In genomic region chr3:103102454-103103390, GRCm38 (mm10) we compare ENCODE assay signal across 8 mouse cellular contexts. TPM values are rescaled to one million over a fixed set of nuclear protein-coding genes. Genes with fewer than 3 reads are reported as not detected.
A peak's percentile ranks its signal among the peaks of the same experiment; 100 is the strongest.
DNase-seq lines count a peak whose midpoint lies in the region; ATAC-seq and TF ChIP-seq lines count a peak whose summit lies in the region.

Gene Dennd2c, plus strand, starts transcription at chr3:103102604.

- H3K36me3 ChIP-seq in embryonic facial prominence, embryonic 11.5 days (replicated peaks; ENCODE audit: control insufficient read depth, insufficient read depth, low read depth, low read length), result no peaks in the 10 kb centered on the region
- no peaks in the 10 kb centered on the region for H3K36me3 ChIP-seq in intestine, postnatal 0 days (ENCODE audit: control insufficient read depth, insufficient read depth)
- H3K36me3 ChIP-seq in midbrain, embryonic 10.5 days, result no peaks in the 10 kb centered on the region

- peak; percentile 93 for ATAC-seq in embryonic facial prominence, embryonic 11.5 days (replicated peaks; ENCODE audit: insufficient number of reproducible peaks, low FRiP score, low TSS enrichment, low read depth)
- ATAC-seq in granulocyte monocyte progenitor cell, adult 5-6 weeks (replicated peaks; ENCODE audit: poor library complexity, severe bottlenecking), result peak; percentile 97
- peak; percentile 98 for ATAC-seq in intestine, postnatal 0 days

- peak within 1 kb of the TSS; percentile 92 for H3K4me2 ChIP-seq in embryonic facial prominence, embryonic 11.5 days (ENCODE audit: low read depth, low read length)
- peak within 1 kb of the TSS; percentile 91 for H3K4me2 ChIP-seq in intestine, postnatal 0 days (replicated peaks; ENCODE audit: low read depth)

- peak within 1 kb of the TSS; percentile 65 for H3K9ac ChIP-seq in embryonic facial prominence, embryonic 11.5 days (replicated peaks; ENCODE audit: low read length)
- peak within 1 kb of the TSS; percentile 50 for H3K9ac ChIP-seq in intestine, postnatal 0 days (ENCODE audit: low read depth, low read length)

- H3K27ac ChIP-seq in embryonic facial prominence, embryonic 11.5 days (replicated peaks; ENCODE audit: low read depth, low read length), result 0 out of 2 replicates have a peak within 1 kb of the TSS, but pooled peaks have one; percentile 5
- H3K27ac ChIP-seq in intestine, postnatal 0 days (ENCODE audit: low read depth, low read length), result 0 out of 2 replicates have a peak within 1 kb of the TSS, but pooled peaks have one; percentile 2
- H3K27ac ChIP-seq in midbrain, embryonic 10.5 days (replicated peaks), result peak within 1 kb of the TSS; percentile 75

- intact Hi-C loops in left cerebral cortex, postnatal 36 days (cut with DNase I), result loop anchor here (2.0 to 5.0 kb wide), 2 partner anchors 40 to 66 kb away; no protein-coding TSS in a partner anchor

- H3K9me3 ChIP-seq in embryonic facial prominence, embryonic 11.5 days (replicated peaks; ENCODE audit: control insufficient read depth, low read length), result no peaks in the 10 kb centered on the region
- H3K9me3 ChIP-seq in intestine, postnatal 0 days (ENCODE audit: control insufficient read depth), result no peaks in the 10 kb centered on the region
- no peaks in the 10 kb centered on the region for H3K9me3 ChIP-seq in midbrain, embryonic 10.5 days (replicated peaks)

- peak within 1 kb of the TSS; percentile 58 for H3K4me3 ChIP-seq in embryonic facial prominence, embryonic 11.5 days (ENCODE audit: low read depth, low read length)
- peak within 1 kb of the TSS; percentile 55 for H3K4me3 ChIP-seq in intestine, postnatal 0 days (ENCODE audit: low read depth, low read length)
- peak within 1 kb of the TSS; percentile 68 for H3K4me3 ChIP-seq in midbrain, embryonic 10.5 days

- WGBS in embryonic facial prominence, embryonic 11.5 days, result 1% methylated on average over 70 of the region's 72 CpGs
- WGBS in intestine, postnatal 0 days, result under 1% methylated on average over 72 of the region's 72 CpGs
- WGBS in midbrain, embryonic 10.5 days, result 2% methylated on average over 72 of the region's 72 CpGs

- no peaks in the 10 kb centered on the region; the same call in 1 of the 2 replicates for H3K4me1 ChIP-seq in embryonic facial prominence, embryonic 11.5 days (ENCODE audit: control insufficient read depth, insufficient read depth, low read length)
- H3K4me1 ChIP-seq in intestine, postnatal 0 days (replicated peaks; ENCODE audit: control insufficient read depth, insufficient read depth, low read length), result 0 out of 2 replicates have a peak, but pooled peaks cover 4% of the 10 kb centered on the region
- H3K4me1 ChIP-seq in midbrain, embryonic 10.5 days, result peaks cover 17% of the 10 kb centered on the region

- no peaks in the 10 kb centered on the region for H3K27me3 ChIP-seq in embryonic facial prominence, embryonic 11.5 days (ENCODE audit: control insufficient read depth, insufficient read depth, low read length)
- H3K27me3 ChIP-seq in intestine, postnatal 0 days (replicated peaks; ENCODE audit: control insufficient read depth, insufficient read depth, low read length), result no peaks in the 10 kb centered on the region
- H3K27me3 ChIP-seq in midbrain, embryonic 10.5 days (ENCODE audit: low read depth, poor library complexity, severe bottlenecking), result peaks cover 57% of the 10 kb centered on the region

- peak; percentile 21; the same call in 1 of the 2 replicates for TF ChIP-seq CTCF in intestine, postnatal 0 days (IDR thresholded peaks at IDR 0.05; ENCODE audit: low read depth)

- peak; percentile 97 for DNase-seq in adrenal gland, postnatal 14 days
- DNase-seq in embryonic facial prominence, embryonic 11.5 days (ENCODE audit: low spot score), result peak; percentile 93
- peak; percentile 58 to 68 for DNase-seq in left cerebral cortex, postnatal 36 days (ENCODE audit: low spot score in 2 of 2)
- peak; percentile 89 for DNase-seq in midbrain, embryonic 10.5 days (ENCODE audit: low spot score)
- peak; percentile 35 to 51 for DNase-seq in right cerebral cortex, postnatal 36 days (ENCODE audit: low spot score in 2 of 2)
- peak; percentile 94 for DNase-seq in yolk sac, embryonic 10.5 days (ENCODE audit: low spot score)

RNA-seq across cellular contexts. Expression of gene Dennd2c, which starts in this region (rescaled TPM):
- 2.0 and 3.0 TPM in 2 replicates for total RNA-seq in adrenal gland, postnatal 14 days (2021)
- polyA plus RNA-seq in embryonic facial prominence, embryonic 11.5 days (2014; fragmentation: Nextera tagmentation; extraction: Ambion mirVana), result 3.6 and 4.8 TPM in 2 replicates
- 0.94 and 4.1 TPM in 2 replicates for total RNA-seq in granulocyte monocyte progenitor cell, adult 5-6 weeks (2014; fragmentation: Nextera tagmentation)
- 0.82 and 1.5 TPM in 2 replicates for total RNA-seq in granulocyte monocyte progenitor cell, adult 5-6 weeks (2017)
- polyA plus RNA-seq in intestine, postnatal 0 days (2015; fragmentation: Nextera tagmentation; extraction: Ambion mirVana), result 0.95 and 0.96 TPM in 2 replicates
- total RNA-seq in left cerebral cortex, postnatal 36 days (2021), result under 1 TPM; 0.39 to 0.45 TPM
- polyA plus RNA-seq in midbrain, embryonic 10.5 days (2016; fragmentation: Nextera tagmentation; extraction: Ambion mirVana), result 1.8 and 3.1 TPM in 2 replicates

Comparison
In these comparisons a context has a peak if more than half of its experiments do, and no peak if none do; other contexts are left out.
1. Peak in every context shown above with its lines: DNase-seq, ATAC-seq, H3K4me3 ChIP-seq and H3K27ac ChIP-seq.
2. Peak in ATAC-seq, H3K4me3 ChIP-seq, H3K27ac ChIP-seq, H3K9ac ChIP-seq and H3K4me2 ChIP-seq in intestine, postnatal 0 days; RNA of the gene not detected or under 1 TPM.
3. Peak in DNase-seq in left cerebral cortex, postnatal 36 days; RNA of the gene not detected or under 1 TPM.
4. DNase-seq: peak in every context shown above with its lines; median percentile 97 in adrenal gland, postnatal 14 days; 94 in yolk sac, embryonic 10.5 days; 93 in embryonic facial prominence, embryonic 11.5 days; 89 in midbrain, embryonic 10.5 days; 63 in left cerebral cortex, postnatal 36 days; 43 in right cerebral cortex, postnatal 36 days.
5. H3K27ac ChIP-seq: peak in every context shown above with its lines; median percentile 75 in midbrain, embryonic 10.5 days; 5 in embryonic facial prominence, embryonic 11.5 days; 2 in intestine, postnatal 0 days.